Mouse (Mus musculus) stomach, embryonic 15.5 days (tissue): ENCODE results near the gene Chd2. TPM values are rescaled to one million over a fixed set of nuclear protein-coding genes. Genes with fewer than 3 reads are reported as not detected.
A peak's percentile ranks its signal among the peaks of the same experiment; 100 is the strongest.

Source experiments
- ATAC-seq: fragments of 200-750 bp; cut with Nextera tagmentation; 2 replicates; pipeline ENCODE4 v1.8.0; 2017; ENCODE audit warnings: low read depth, moderate number of reproducible peaks, moderate TSS enrichment; ENCODE audit not compliant: insufficient read depth, low FRiP score
- H3K27ac ChIP-seq: fragments of 300-500 bp; sonication (generic); 2 replicates; pipeline ENCODE4 v1.5.1; 2015; ENCODE audit warnings: mild to moderate bottlenecking, inconsistent platforms
- H3K27me3 ChIP-seq: fragments of 300-500 bp; sonication (generic); replicated peaks from 2 replicates; pipeline ENCODE4 v1.6.1; 2015; ENCODE audit warnings: inconsistent platforms
- H3K36me3 ChIP-seq: fragments of 300-500 bp; sonication (generic); 2 replicates; pipeline ENCODE4 v1.6.1; 2015; ENCODE audit warnings: inconsistent platforms
- H3K4me1 ChIP-seq: fragments of 300-500 bp; sonication (generic); 2 replicates; pipeline ENCODE4 v1.6.1; 2015; ENCODE audit warnings: inconsistent platforms
- H3K4me2 ChIP-seq: fragments of 300-500 bp; sonication (generic); 2 replicates; pipeline ENCODE4 v1.6.1; 2015; ENCODE audit warnings: mild to moderate bottlenecking, inconsistent platforms
- H3K4me3 ChIP-seq: fragments of 300-500 bp; sonication (generic); replicated peaks from 2 replicates; pipeline ENCODE4 v1.5.1; 2015; ENCODE audit warnings: inconsistent platforms
- H3K9ac ChIP-seq: fragments of 300-500 bp; sonication (generic); 2 replicates; pipeline ENCODE4 v1.6.1; 2015; ENCODE audit warnings: inconsistent platforms
- H3K9me3 ChIP-seq: fragments of 300-500 bp; sonication (generic); 2 replicates; pipeline ENCODE4 v1.6.1; 2016; ENCODE audit warnings: inconsistent platforms
- WGBS: fragments of 180-500 bp; shearing (Covaris S2); methylation state at CpG from one replicate; pipeline ENCODE4 v1.1.7; 2015; 5-methylcytosine and 5-hydroxymethylcytosine counted together
- polyA plus RNA-seq: library from polyadenylated mRNA; unstranded; fragments of >200 nt; fragmentation: Nextera tagmentation; extraction: Ambion mirVana; gene quantifications from 2 replicates; pipeline ENCODE4 v1.2.1, GENCODE M21; 2015

The Chd2 gene
- polyA plus RNA-seq, 1 experiment from 2014 or later: 43.3 TPM

GRCm38 (mm10) chr7:73559853-73560190 is 18.2 kb upstream of the Chd2 start:
- Histone ChIP-seq H3K27ac (peak overlapping the region; percentile 99), H3K4me3 (peak overlapping the region; percentile 54), H3K9ac (peak overlapping the region; percentile 58; the same call in 1 of the 2 replicates), H3K4me2 (peak overlapping the region; percentile 62), H3K4me1 (peaks cover 6% of the 10 kb centered on the region; the same call in 1 of the 2 replicates), H3K27me3 (no peaks in the 10 kb centered on the region), H3K9me3 (no peaks in the 10 kb centered on the region), H3K36me3 (no peaks in the 10 kb centered on the region)
- 75% methylated on average over 6 of the region's 6 CpGs for WGBS
- no peak for ATAC-seq

DNA sequence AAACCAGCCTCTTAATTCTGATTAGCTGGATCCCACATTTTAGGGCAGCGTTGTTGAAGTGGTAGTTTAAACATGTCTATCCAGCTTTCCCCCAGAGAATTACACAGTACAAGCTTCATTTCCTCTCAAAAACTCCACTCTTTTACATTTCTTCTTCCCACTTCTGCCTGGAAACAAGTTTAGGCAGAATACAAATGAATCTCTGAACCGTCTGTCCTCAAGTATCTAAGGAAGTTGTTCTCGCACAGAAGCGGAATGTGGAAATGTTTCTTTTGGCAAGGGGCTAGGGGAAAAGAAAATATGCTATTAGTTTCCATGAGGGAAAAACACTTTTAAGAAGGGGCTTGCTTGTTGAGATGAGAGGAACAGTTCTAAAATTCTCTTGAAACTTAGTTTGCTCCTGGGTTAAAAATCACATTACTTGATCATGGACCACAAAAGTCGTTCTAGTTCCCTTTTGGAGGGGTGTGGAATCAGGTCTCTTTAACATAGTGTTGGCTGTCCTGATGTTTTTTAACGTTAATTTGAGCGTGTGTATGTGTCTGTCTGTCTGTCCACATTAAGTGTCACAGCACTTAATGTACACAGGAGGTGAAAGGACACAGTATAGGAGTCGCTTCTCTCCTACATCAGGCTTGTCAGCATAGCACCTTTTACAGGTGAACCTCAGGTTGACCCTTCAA is 17.7 kb upstream of the Chd2 start:
- Histone ChIP-seq H3K4me2 (peak overlapping the region; percentile 62), H3K27ac (peak overlapping the region; percentile 99), H3K36me3 (no peaks in the 10 kb centered on the region), H3K27me3 (no peaks in the 10 kb centered on the region), H3K9me3 (no peaks in the 10 kb centered on the region), H3K4me1 (peaks cover 6% of the 10 kb centered on the region; the same call in 1 of the 2 replicates), H3K4me3 (peak overlapping the region; percentile 54), H3K9ac (peak overlapping the region; percentile 58; the same call in 1 of the 2 replicates)
- ATAC-seq: no peak
- WGBS: 10% methylated on average over 8 of the region's 8 CpGs

DNA sequence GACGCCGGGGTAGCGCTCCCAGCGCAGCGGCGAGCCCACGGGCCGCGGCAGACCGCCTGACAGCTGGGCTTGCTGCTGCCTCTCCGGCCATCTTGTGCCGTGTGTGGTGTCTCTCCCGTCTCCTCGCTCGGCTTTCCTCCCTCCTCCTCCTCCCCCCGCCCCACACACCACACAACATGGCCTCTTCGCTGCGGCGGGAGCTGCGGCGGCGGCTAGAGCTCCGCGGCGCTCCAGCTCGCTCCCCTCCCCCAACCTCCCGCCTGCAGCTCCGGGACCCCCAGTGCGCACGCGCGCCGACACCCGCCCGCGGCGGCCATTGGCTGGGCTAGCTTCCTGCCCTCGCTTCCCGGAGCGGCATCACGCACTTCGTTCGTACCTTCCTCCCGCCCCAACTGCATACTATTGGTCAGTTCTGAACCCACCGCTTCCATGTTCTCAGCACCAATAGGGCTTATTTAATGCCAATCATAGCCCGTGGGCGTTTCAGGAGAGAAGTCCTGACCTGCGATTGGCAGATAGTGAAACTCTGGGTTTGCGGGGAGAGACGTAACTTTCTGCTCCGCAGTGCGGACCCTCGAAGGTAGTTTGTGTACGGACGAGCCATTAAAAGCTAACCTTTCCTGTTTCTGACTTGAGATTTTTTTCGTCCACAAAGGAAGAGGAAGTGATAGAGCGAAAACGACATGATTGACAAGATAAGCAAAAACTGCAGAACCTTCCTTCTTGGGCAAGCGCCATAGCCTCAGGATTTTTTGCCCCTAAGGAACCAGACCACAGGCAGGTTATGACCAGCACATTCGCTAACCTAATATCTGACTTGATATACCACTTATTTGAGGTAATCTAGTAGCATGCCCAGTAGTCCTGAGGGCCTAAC is 16.9 kb upstream of the Chd2 start:
- no peaks in the 10 kb centered on the region for H3K27me3 ChIP-seq
- no peaks in the 10 kb centered on the region for H3K9me3 ChIP-seq
- H3K4me1 ChIP-seq: peaks cover 6% of the 10 kb centered on the region; the same call in 1 of the 2 replicates
- no peaks in the 10 kb centered on the region for H3K36me3 ChIP-seq
- peak overlapping the region; percentile 99 for H3K27ac ChIP-seq
- peak overlapping the region; percentile 100 for H3K9ac ChIP-seq
- peak; percentile 100 for ATAC-seq
- H3K4me3 ChIP-seq: peak overlapping the region; percentile 97
- peak overlapping the region; percentile 62 for H3K4me2 ChIP-seq
- WGBS: under 1% methylated on average over 58 of the region's 60 CpGs

DNA sequence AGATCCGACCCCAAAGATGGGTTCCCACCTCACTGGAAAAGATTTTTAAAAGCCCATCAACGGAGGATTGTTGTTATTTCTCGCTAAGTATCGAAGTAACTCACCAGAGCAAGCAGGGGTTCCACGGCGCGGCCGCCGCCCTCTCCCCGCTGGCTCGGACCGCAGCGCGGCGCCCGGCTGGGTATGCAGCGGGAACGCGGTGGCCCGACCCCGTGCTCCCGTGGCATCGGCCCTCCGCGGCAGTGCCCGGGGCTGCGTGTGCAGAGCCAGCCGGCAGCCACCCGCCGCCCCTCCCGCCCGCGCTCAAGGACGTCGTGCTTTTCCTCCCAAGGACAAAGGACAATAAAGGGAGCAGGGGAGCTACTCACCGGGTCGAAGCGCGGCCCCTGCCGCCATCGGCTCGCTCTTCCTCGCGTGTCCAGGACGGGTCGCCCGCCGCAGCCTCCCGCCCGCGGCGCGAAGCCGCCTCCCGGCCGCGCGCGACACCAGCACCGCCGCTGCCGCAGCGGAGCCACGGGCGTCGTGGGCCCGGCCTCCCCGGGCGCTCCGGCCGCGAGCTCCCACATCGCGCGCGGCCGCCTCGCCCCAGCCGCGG is 16.1 kb upstream of the Chd2 start:
- WGBS: 0% methylated on average over 78 of the region's 80 CpGs
- Histone ChIP-seq H3K4me1 (peaks cover 7% of the 10 kb centered on the region), H3K4me2 (no peak overlapping the region), H3K27ac (peak overlapping the region; percentile 99), H3K36me3 (no peaks in the 10 kb centered on the region), H3K9me3 (no peaks in the 10 kb centered on the region), H3K4me3 (peak overlapping the region; percentile 97), H3K27me3 (no peaks in the 10 kb centered on the region), H3K9ac (peak overlapping the region; percentile 100)
- ATAC-seq: no peak

DNA sequence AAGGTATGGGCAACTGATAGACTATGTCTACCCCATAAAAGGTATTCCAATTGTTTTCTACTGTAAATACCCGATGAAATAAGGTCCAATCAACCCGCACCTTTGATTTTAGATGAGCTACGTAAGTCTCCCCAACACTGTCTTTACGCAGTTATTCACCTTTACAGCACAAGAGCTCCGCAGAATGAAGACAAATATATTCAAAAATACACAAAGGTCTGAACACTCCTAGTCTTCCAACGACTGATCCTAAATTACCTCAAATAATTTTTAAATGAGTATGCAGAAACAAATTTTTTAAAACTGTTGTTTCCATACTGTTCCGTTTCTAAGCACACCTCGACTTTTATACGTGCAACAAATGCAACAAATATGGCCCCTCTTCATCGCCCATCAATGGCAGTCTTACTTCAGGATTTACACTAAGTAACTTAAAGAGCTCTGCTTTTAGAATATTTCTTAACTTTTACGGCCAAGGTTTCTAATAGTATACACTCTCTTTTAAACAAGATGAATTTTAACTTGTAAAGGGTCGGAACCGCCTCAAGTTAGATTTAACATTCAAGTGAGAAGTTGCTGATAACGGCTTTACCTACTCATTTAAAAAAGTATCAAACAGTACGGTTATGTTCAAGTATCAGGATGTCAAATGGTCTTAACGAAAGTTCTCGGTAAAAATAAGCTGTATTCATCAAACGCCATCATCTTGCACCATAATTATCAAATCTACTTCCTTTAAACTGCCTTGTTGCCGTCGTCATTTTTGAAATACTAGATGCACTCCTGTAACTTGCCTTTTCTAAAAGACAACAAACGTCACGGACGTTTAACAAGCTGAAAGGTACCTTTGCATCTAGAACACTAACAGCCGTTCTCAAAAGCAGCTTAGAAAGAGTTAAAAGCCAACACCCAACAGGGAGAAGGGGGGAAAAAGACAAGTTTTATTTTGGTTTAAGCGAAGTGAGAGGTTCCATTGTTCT is 15.3 kb upstream of the Chd2 start:
- no peaks in the 10 kb centered on the region for H3K9me3 ChIP-seq
- peak overlapping the region; percentile 100 for H3K9ac ChIP-seq
- peaks cover 9% of the 10 kb centered on the region for H3K4me1 ChIP-seq
- under 1% methylated on average over 25 of the region's 25 CpGs for WGBS
- peak overlapping the region; percentile 99 for H3K27ac ChIP-seq
- no peaks in the 10 kb centered on the region for H3K36me3 ChIP-seq
- peak overlapping the region; percentile 25; the same call in 1 of the 2 replicates for H3K4me2 ChIP-seq
- ATAC-seq: no peak
- peak overlapping the region; percentile 97 for H3K4me3 ChIP-seq
- no peaks in the 10 kb centered on the region for H3K27me3 ChIP-seq

- H3K4me1 ChIP-seq: peaks cover 9% of the 10 kb centered on the region
- H3K9me3 ChIP-seq: no peaks in the 10 kb centered on the region
- H3K36me3 ChIP-seq: no peaks in the 10 kb centered on the region
- no peaks in the 10 kb centered on the region for H3K27me3 ChIP-seq
- H3K4me2 ChIP-seq: peak overlapping the region; percentile 37
- 4% methylated on average over 4 of the region's 4 CpGs for WGBS
- H3K27ac ChIP-seq: no peak overlapping the region
- H3K9ac ChIP-seq: no peak overlapping the region
- ATAC-seq: no peak
- no peak overlapping the region; the same call in 1 of the 2 replicates for H3K4me3 ChIP-seq
Measured at GRCm38 (mm10) chr7:73555918-73556580, 14.4 kb upstream of the Chd2 start.

- Histone ChIP-seq H3K4me2 (no peak overlapping the region), H3K27me3 (no peaks in the 10 kb centered on the region), H3K36me3 (0 out of 2 replicates have a peak, but pooled peaks cover 3% of the 10 kb centered on the region), H3K4me1 (peaks cover 7% of the 10 kb centered on the region), H3K9ac (no peak overlapping the region), H3K27ac (no peak overlapping the region), H3K4me3 (no peak overlapping the region), H3K9me3 (no peaks in the 10 kb centered on the region)
- ATAC-seq: no peak
- 24% methylated on average over 2 of the region's 2 CpGs for WGBS
Measured at GRCm38 (mm10) chr7:73554849-73555248, 13.2 kb upstream of the Chd2 start.

DNA sequence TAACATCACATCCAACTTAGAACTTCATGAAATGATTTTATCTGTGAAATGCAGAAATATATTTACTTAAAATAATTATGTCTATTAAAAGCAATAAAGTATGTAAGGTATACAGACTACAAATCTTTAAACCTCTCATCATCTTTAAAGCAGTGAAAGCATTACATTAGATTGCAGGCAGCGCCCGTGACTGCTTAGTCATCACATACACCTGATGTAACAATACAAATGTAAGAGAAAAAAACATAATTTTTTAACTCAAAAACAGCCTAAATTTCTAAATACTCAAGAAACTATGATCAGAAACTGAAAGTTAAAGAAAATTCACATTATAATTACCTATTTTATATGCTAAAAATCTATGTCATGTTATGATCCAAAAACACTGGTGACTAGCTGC is 11.5 kb upstream of the Chd2 start:
- WGBS: 46% methylated on average over 2 of the region's 2 CpGs
- H3K27ac ChIP-seq: no peak overlapping the region
- no peaks in the 10 kb centered on the region for H3K9me3 ChIP-seq
- peaks cover 7% of the 10 kb centered on the region for H3K4me1 ChIP-seq
- H3K27me3 ChIP-seq: no peaks in the 10 kb centered on the region
- ATAC-seq: no peak
- H3K9ac ChIP-seq: no peak overlapping the region
- H3K36me3 ChIP-seq: peaks cover 10% of the 10 kb centered on the region
- H3K4me3 ChIP-seq: no peak overlapping the region
- H3K4me2 ChIP-seq: no peak overlapping the region

- Histone ChIP-seq H3K4me3 (no peak overlapping the region), H3K27ac (no peak overlapping the region), H3K4me1 (peaks cover 10% of the 10 kb centered on the region), H3K36me3 (peaks cover 12% of the 10 kb centered on the region), H3K4me2 (peak overlapping the region; percentile 38), H3K27me3 (no peaks in the 10 kb centered on the region), H3K9me3 (no peaks in the 10 kb centered on the region), H3K9ac (no peak overlapping the region)
- 63% methylated on average over 7 of the region's 7 CpGs for WGBS
- no peak for ATAC-seq
Measured at GRCm38 (mm10) chr7:73552054-73552750, 10.6 kb upstream of the Chd2 start.

GRCm38 (mm10) chr7:73551370-73551769 is 9.7 kb upstream of the Chd2 start:
- Histone ChIP-seq H3K27me3 (no peaks in the 10 kb centered on the region), H3K9me3 (no peaks in the 10 kb centered on the region), H3K9ac (no peak overlapping the region), H3K4me1 (peaks cover 14% of the 10 kb centered on the region), H3K4me2 (no peak overlapping the region), H3K4me3 (no peak overlapping the region), H3K27ac (no peak overlapping the region), H3K36me3 (peaks cover 12% of the 10 kb centered on the region)
- ATAC-seq: no peak
